Mouse (Mus musculus) adrenal gland, adult 2 months (tissue): ENCODE data around the gene Cd3eap. TPM values are rescaled to one million over a fixed set of nuclear protein-coding genes. Genes with fewer than 3 reads are reported as not detected.
A peak's percentile ranks its signal among the peaks of the same experiment; 100 is the strongest.

Source experiments
- DNase-seq: peaks from one replicate; pipeline ENCODE4 v3.0.0; 2021
- long read RNA-seq: library from polyadenylated mRNA; stranded (forward); transcript quantifications from one replicate; pipeline ENCODE4 v2.0.0, GENCODE M21; 2021
- polyA plus RNA-seq: library from polyadenylated mRNA; depleted of rRNA; stranded (reverse); fragments of >200 nt; gene quantifications from 2 replicates; pipeline ENCODE4 v1.2.3, GENCODE M21; 2012; rRNA removed
- total RNA-seq, 2 experiments: library from RNA; stranded (reverse); gene quantifications; 2 replicates each; pipeline ENCODE4 v1.2.3; 2021

Gene Cd3eap
- total RNA-seq = 10 to 100 TPM; 13.2 to 13.3 TPM
- polyA plus RNA-seq = 12.3 and 21.5 TPM in 2 replicates
- long read RNA-seq, transcript Cd3eap-201 (3 exons, 2,239 nt) = major isoform, 8 of 15 reads
- long read RNA-seq, partial matches to known transcripts = 1 of 15 reads
- long read RNA-seq, other reads (novel, unspliced or antisense) = 6 of 15 reads

DNA sequence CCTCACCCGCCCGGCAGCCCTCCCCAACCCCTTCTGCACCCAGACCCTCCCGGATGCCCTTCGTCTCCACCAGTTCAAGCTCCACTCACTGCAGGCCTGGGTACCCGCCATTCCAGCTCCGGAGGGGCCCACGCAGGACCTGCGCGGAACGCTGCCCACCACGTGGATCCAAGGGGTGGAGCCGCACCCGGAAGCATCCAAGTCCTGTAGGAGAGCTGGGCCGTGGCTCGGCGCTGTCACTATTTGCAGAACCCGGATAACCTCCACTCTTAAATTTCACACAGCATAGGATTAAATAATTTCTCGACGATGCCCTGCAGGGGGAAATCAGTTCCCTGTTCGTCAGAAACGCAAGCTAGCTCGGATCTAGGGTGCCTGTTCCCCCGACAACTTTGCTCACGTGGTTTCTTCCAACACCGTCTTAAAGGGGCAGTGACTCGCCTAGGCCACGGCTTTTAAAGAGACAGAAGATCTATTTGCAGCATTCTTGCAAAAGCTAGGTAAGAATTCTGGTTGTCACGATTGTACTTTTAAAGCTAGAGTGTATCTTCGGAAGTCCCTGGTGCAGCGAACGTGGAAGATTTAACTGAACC is at the start of gene Cd3eap, which contains the start of gene Ppp1r13l:
Gene Cd3eap, minus strand, starts transcription at position 185 of the 593 bp plus-strand sequence.
Gene Ppp1r13l, plus strand, starts transcription at position 451 of the 593 bp plus-strand sequence.
- peak; percentile 90 for DNase-seq

DNA sequence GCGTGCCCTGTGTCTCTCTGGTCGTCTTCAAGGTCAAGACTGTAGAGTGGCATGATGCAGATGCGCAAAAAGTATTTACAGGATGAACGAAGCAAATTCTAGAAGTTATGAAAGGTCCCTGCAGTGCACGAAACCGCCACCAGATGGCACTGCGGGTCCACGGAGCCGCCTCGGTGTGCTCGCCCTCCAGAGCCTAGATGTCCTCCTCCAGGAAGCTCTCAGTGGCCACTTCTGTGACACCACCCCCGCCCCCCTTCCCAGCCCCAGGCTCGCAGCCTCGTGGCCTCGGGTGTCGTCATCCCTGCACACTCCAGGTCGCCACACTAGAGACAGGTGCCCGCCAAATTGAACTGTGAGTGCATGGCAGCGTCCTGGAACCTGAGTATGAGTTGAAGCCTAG is 46.1 kb upstream of the Cd3eap start:
- peak; percentile 81 for DNase-seq

- DNase-seq = no peak
Measured at GRCm38 (mm10) chr7:19404476-19404875, 45.2 kb upstream of the Cd3eap start, which contains the start of gene Ckm. Gene Ckm, plus strand, starts transcription at chr7:19404776.

DNA sequence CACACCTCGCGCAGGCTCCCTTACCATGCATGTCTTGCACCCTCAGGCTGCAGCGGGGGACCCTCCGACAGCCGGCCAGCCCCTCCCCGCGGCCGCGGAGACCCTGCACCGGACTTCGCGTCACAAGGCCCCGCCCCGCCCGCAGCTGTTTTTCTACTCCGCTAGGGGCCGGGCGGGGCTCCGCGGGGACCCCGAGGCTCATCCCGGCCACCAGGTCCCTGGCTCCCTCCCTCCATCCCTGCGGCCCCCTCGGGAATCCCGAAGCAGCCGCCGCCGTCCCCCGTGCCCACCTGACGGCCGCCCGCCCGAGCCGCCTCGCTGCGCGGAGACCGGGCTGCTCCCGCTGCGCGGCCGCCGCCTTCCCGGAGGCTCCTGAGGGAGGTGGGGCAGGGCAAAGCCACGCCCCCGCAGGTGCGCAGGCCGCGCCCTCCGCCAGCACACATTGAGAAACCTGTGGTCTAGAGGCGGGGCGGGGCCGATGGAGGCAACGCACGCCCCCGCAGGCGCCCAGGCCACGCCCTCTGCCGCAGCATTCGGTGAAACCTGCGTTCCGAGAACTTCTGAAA is 44.5 kb upstream of the Cd3eap start, which contains the start of gene Klc3:
Gene Klc3, minus strand, starts transcription at position 374 of the 566 bp plus-strand sequence.
- peak; percentile 68 for DNase-seq

GRCm38 (mm10) chr7:19402535-19403112 is 43.3 kb upstream of the Cd3eap start:
- DNase-seq = no peak

DNA sequence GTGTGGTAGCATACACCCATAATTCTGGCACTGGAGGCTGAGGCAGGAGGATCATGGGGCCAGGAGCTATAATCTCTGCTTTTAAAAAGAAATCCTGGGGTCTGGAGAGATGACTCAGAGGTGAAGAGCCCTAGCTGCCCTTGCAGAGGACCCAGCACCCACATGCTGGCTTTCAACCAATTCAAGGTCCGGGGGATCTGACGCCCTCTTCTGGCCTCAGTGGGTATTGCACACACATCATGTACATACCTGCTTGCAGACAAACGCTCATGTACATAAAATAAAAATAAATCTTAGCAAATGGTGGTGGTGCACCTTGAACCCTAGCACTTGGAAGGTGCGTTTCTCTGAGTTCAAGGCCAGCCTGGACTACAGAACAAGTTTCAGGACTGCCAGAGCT is 41.7 kb upstream of the Cd3eap start:
- no peak for DNase-seq

DNA sequence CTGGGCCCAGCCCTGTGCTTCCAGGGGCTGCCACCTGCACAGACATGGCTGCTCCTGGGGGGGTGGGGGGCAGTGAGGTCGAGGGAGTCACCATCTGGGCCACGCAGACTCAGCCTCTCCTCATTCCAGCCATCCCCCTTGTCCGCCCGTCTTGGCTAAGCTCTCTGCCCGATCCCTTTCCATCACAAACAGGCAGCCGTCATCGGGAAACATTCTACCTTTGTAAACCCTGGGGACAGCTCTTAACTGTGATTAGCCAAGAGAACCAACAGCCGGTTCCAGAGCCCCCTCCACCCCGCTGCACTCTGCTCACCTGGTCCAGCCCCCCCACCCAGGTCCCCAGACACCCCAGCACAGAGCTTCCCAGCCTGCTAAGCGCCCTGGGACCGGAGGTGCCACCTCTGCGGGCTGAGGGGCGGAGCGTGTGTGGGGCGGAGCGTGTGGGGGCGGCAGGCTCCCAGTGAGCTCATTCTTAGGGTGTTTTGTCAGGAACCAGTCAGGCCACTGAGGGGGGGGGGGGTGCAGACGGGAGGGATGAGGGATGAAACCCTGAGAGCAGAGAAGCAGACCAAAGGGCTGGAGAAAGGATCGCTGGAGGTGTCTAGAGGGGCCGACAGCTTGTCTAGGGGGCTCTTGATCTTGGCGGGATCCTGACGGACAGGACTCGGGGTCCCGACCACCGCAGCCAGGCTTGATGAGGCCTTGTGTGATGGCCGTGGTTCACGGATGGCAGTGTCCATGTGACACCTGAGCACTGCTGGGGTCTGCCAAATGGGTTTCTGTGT is 40.4 kb upstream of the Cd3eap start:
- DNase-seq = peak; percentile 84

GRCm38 (mm10) chr7:19394484-19394883 is 35.2 kb upstream of the Cd3eap start:
- DNase-seq = no peak

DNA sequence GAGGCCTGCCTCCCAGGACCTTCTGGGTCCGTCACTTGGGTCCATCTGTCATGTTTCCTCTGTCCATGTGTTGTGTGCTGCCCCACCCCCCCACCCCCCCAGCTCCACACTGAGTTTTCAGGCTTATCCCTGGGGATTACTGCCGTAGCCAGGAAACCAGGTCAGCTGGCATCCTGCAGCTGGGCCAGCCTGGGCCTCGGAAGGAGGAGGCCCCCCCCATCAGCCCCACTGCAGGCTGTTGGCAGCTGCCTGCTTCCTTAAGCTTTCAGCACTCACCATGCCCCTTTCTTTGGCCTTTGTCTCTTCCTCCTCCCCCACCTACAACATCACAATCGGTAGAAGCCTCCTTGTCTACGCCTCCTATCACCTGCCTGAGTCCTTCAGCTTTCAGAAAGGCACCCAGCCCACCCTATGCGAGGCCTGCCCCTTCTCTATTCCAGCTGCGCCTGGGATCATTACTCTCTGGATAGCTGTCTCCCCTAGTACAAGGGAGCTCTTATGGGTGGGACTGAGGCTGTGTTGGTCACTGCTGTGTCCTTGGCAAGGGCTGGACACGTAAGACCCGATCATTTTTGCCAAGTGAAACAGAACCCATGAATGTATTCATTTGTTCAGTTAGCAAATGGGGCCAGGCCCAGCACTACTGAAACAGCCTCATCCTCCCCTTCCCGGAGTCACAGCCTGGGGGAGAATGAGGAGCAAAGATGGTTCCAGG is 29.6 kb upstream of the Cd3eap start:
- DNase-seq = no peak

DNA sequence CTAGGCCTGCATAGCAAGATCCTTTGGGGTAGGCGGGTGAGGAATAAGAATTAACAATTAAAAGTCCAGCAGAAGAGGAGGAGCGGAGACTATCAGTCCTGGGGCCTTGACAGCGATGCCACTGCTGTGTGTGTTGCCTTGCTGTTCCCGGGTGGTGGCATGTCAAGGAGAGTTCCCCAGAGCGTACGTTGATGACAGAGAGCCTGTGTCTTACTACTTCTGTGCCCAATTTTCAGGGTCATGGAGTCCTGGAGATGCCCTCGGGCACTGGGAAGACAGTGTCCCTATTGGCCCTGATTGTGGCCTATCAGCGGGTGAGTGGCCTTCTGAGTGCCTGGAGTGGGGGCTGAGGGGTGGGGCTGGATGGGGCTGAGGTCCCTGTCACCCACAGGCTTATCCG is 24.4 kb upstream of the Cd3eap start:
- DNase-seq = no peak

DNA sequence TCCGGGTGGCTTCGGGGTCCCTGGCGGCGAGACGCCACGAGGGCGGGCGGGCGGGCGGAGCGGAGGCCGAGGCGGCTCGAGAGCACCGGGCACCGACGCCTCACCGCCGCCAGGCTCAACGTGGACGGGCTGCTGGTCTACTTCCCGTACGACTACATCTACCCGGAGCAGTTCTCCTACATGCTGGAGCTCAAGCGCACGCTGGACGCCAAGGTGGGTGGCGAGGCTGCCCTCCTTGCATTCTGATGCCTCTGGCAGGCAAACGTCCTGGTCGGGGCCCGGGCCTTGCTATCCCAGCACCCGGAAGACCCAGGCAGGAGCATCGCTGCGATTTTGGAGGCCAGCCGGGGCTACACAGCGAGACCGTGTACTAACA is 22.9 kb upstream of the Cd3eap start:
- no peak for DNase-seq

DNA sequence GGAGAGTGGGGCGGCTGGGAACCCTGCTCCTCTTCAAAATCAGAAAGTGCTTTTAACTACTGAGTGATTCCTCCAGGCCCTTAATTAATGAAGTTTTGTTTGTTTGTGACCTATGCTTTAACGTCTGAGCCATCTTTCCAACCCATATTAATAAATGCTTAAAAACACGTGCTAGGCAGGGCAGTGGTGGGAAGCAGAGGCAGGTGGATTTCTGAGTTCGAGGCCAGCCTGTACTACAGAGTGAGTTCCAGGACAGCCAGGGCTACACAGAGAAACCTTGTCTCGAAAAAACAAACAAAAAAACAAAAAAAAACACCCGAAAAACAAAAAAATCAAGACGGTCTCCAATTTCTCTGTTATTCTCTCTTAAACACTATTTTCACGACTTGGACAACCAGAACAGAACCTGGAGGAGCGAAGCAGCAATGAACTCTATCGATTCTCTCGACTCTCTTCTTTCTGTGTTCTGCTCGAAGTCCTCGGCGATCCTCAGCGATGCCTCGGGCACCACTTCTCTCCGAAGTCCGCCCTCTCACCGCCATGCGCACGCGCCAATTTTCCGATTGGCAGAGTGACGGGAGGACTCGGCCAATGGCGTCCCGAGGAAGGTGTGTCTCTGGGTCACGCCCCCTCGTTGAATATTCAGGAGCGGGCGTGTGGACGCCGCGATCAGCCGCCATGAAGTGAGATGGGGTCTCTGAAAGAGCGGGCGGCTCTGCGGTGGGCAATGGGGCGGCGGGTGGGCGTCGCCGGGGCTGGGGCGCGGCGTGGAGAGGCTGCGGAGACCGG is 22.3 kb upstream of the Cd3eap start, which contains the start of gene Ercc2:
Gene Ercc2, plus strand, starts transcription at position 634 of the 789 bp plus-strand sequence.
- DNase-seq = peak; percentile 99

DNA sequence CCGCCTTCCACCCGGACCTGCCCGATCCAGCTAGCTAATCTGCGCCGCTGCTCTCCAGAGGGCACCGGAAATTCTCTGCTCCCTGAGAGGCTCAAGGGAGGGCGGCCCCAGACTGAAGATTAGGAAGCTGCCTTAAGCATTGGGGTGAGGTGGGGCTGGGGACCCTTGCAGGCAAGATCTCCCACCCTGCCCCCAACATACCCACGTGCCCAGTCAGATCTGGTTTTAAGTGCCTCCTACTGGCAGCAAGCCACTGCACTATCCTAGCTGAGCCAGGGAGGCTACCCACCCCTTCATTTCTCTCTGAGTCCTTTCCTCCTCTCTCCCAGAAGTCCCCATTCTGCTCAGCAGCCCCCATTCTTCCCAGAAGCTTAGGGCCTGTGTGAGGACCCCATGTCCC is 18.8 kb upstream of the Cd3eap start:
- DNase-seq = no peak

GRCm38 (mm10) chr7:19376019-19376418 is 16.7 kb upstream of the Cd3eap start:
- no peak for DNase-seq

- DNase-seq = no peak
Measured at GRCm38 (mm10) chr7:19375368-19375767, 16.1 kb upstream of the Cd3eap start.

GRCm38 (mm10) chr7:19373367-19373766 is 14.1 kb upstream of the Cd3eap start:
- no peak for DNase-seq

- DNase-seq = peak; percentile 66
Measured at GRCm38 (mm10) chr7:19369823-19370425, 10.6 kb upstream of the Cd3eap start.

DNA sequence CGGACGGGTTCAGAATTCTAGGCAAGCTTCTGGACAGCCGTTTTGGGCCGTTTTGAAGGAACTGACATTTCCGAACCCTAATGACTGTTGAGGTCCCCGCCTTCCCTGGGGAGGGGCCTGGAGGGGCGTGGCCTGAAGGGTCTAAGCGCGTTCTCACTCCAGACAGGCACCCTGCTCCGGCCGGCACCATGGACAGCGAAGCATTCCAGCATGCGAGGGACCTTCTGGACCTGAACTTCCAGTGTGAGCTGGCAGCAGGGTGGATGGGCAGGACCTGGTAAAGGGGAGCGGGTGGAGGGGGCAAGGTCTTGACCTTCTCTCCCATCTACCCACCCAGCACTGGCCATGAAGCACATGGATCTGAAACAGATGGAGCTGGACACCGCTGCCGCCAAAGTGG is 9.1 kb upstream of the Cd3eap start:
- peak; percentile 80 for DNase-seq

- DNase-seq = no peak
Measured at GRCm38 (mm10) chr7:19365376-19365775, 6.1 kb upstream of the Cd3eap start.

DNA sequence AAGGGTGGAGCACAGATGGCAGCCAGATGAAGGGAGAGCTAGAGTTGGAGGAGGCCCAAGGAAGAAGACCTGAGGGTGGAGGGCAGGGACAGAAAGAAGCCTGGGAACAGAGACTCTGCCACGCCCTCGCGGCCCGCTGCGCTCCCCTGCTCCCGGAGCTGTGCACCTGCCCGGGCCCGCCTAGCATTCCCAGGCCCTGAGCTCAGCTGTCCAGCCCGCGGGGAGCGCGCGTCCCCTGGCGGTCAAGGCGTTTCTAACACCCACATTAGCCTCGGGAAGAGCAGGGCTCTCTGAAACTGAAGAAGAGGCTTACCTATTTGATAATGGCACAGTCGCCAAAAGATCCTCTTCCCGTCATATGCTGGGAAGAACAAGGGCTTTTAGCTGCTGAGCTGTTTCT is 4.6 kb upstream of the Cd3eap start:
- peak; percentile 86 for DNase-seq
